Mouse (Mus musculus) kidney, adult 2 months (tissue): ENCODE measurements around the gene Trim46. TPM values are rescaled to one million over a fixed set of nuclear protein-coding genes. Genes with fewer than 3 reads are reported as not detected.

Experiments used
- DNase-seq: peaks from one replicate; pipeline ENCODE4 v3.0.0; 2021
- H3K27ac ChIP-seq: fragments of 200-500 bp; 2 replicates; pipeline ENCODE4 v1.5.1; 2012; ENCODE audit warnings: low read depth, low read length, control low read depth, inconsistent platforms; ENCODE audit not compliant: insufficient read depth
- H3K27me3 ChIP-seq: fragments of 200-500 bp; replicated peaks from 2 replicates; pipeline ENCODE4 v1.6.1; 2012; ENCODE audit warnings: mild to moderate bottlenecking, moderate library complexity, low read length, inconsistent platforms; ENCODE audit not compliant: control insufficient read depth, insufficient read depth
- H3K36me3 ChIP-seq: fragments of 200-500 bp; 2 replicates; pipeline ENCODE4 v1.6.1; 2012; ENCODE audit warnings: mild to moderate bottlenecking, moderate library complexity, low read length, inconsistent platforms; ENCODE audit not compliant: control insufficient read depth, insufficient read depth
- H3K4me1 ChIP-seq: fragments of 200-500 bp; 2 replicates; pipeline ENCODE4 v1.6.1; 2011; ENCODE audit warnings: low read length; ENCODE audit not compliant: control insufficient read depth, insufficient read depth
- H3K4me3 ChIP-seq: fragments of 200-500 bp; 2 replicates; pipeline ENCODE4 v1.5.1; 2011; ENCODE audit warnings: mild to moderate bottlenecking, low read depth, low read length, control low read depth; ENCODE audit not compliant: insufficient read depth
- CTCF ChIP-seq: fragments of 200-500 bp; conservative IDR thresholded peaks from 2 replicates; pipeline ENCODE4 v1.5.1; 2011; ENCODE audit warnings: low read depth, mild to moderate bottlenecking, control low read depth, low read length, moderate library complexity, mixed read lengths; ENCODE audit not compliant: insufficient read depth, insufficient read length
- POLR2A ChIP-seq: fragments of 200-500 bp; IDR thresholded peaks from one replicate; pipeline ENCODE4 v1.6.1; 2011; ENCODE audit warnings: low read depth, low read length, control low read depth
- WGBS: fragments of 180-500 bp; shearing (Covaris S2); methylation state at CpG from one replicate; pipeline ENCODE4 v1.1.7; 2018; 5-methylcytosine and 5-hydroxymethylcytosine counted together
- polyA plus RNA-seq: library from polyadenylated mRNA; depleted of rRNA; stranded (reverse); fragments of >200 nt; gene quantifications from 2 replicates; pipeline ENCODE4 v1.2.3, GENCODE M21; 2012

Gene Trim46
- polyA plus RNA-seq, 1 experiment: 9.1 TPM

- H3K36me3 ChIP-seq: no peaks in the 10 kb centered on the region
- no peaks in the 10 kb centered on the region for H3K27me3 ChIP-seq
- H3K4me1 ChIP-seq: peaks cover 14% of the 10 kb centered on the region
- H3K27ac ChIP-seq: peak overlapping the region; percentile 64
- H3K4me3 ChIP-seq: no peak overlapping the region
- DNase-seq: peak; percentile 52
- TF ChIP-seq CTCF (no peak), POLR2A (no peak)
- WGBS: 59% methylated on average over 5 of the region's 5 CpGs
Measured at GRCm38 (mm10) chr3:89287286-89287685, 41.2 kb upstream of the Trim46 start.

- DNase-seq: no peak
- WGBS: 82% methylated on average over 2 of the region's 2 CpGs
- TF ChIP-seq CTCF (no peak), POLR2A (no peak)
- no peak overlapping the region for H3K4me3 ChIP-seq
- no peaks in the 10 kb centered on the region for H3K36me3 ChIP-seq
- H3K27me3 ChIP-seq: no peaks in the 10 kb centered on the region
- H3K27ac ChIP-seq: no peak overlapping the region
- H3K4me1 ChIP-seq: peaks cover 18% of the 10 kb centered on the region
Measured at GRCm38 (mm10) chr3:89285526-89285925, 39.4 kb upstream of the Trim46 start.

GRCm38 (mm10) chr3:89284261-89284660 lies 38.2 kb upstream of the Trim46 start:
- Histone ChIP-seq H3K4me1 (peaks cover 21% of the 10 kb centered on the region), H3K27me3 (no peaks in the 10 kb centered on the region), H3K4me3 (no peak overlapping the region), H3K36me3 (no peaks in the 10 kb centered on the region), H3K27ac (no peak overlapping the region)
- WGBS: 68% methylated on average over 3 of the region's 3 CpGs
- no peak for TF ChIP-seq POLR2A
- TF ChIP-seq CTCF: no peak
- no peak for DNase-seq

GRCm38 (mm10) chr3:89282291-89282643 lies 36.2 kb upstream of the Trim46 start:
- H3K27ac ChIP-seq: no peak overlapping the region
- TF ChIP-seq POLR2A (no peak), CTCF (no peak)
- no peaks in the 10 kb centered on the region for H3K27me3 ChIP-seq
- no peak overlapping the region for H3K4me3 ChIP-seq
- peaks cover 7% of the 10 kb centered on the region; the same call in 1 of the 2 replicates for H3K4me1 ChIP-seq
- no peaks in the 10 kb centered on the region for H3K36me3 ChIP-seq
- 13% methylated on average over 4 of the region's 4 CpGs for WGBS
- DNase-seq: no peak

- peak overlapping the region; percentile 85 for H3K27ac ChIP-seq
- H3K27me3 ChIP-seq: no peaks in the 10 kb centered on the region
- H3K4me3 ChIP-seq: peak overlapping the region; percentile 82; the same call in 1 of the 2 replicates
- DNase-seq: peak; percentile 93
- 14% methylated on average over 20 of the region's 20 CpGs for WGBS
- peaks cover 7% of the 10 kb centered on the region; the same call in 1 of the 2 replicates for H3K4me1 ChIP-seq
- H3K36me3 ChIP-seq: no peaks in the 10 kb centered on the region
- TF ChIP-seq POLR2A (no peak), CTCF (peak; percentile 96)
Measured at GRCm38 (mm10) chr3:89281579-89282290, 35.6 kb upstream of the Trim46 start.

- no peaks in the 10 kb centered on the region; the same call in 1 of the 2 replicates for H3K36me3 ChIP-seq
- TF ChIP-seq POLR2A (no peak), CTCF (0 out of 2 replicates have a peak, but pooled peaks have one; percentile 29)
- H3K4me3 ChIP-seq: peak within 1 kb of the TSS; percentile 82
- DNase-seq: peak; percentile 93
- WGBS: under 1% methylated on average over 52 of the region's 52 CpGs
- H3K27ac ChIP-seq: peak within 1 kb of the TSS; percentile 85
- no peaks in the 10 kb centered on the region for H3K27me3 ChIP-seq
- H3K4me1 ChIP-seq: peaks cover 12% of the 10 kb centered on the region; the same call in 1 of the 2 replicates
Measured at GRCm38 (mm10) chr3:89280606-89281511, 34.8 kb upstream of the Trim46 start, which contains the start of gene Efna1. TSS of gene Efna1 (minus strand) at chr3:89281142.

GRCm38 (mm10) chr3:89280050-89280605 lies 34.0 kb upstream of the Trim46 start:
- peak overlapping the region; percentile 82 for H3K4me3 ChIP-seq
- no peak for TF ChIP-seq POLR2A

More at GRCm38 (mm10) chr3:89280050-89280605, 34.0 kb upstream of the Trim46 start:
- Histone ChIP-seq H3K27me3 (no peaks in the 10 kb centered on the region), H3K27ac (peak overlapping the region; percentile 89), H3K36me3 (peaks cover 1% of the 10 kb centered on the region; the same call in 1 of the 2 replicates), H3K4me1 (peaks cover 18% of the 10 kb centered on the region; the same call in 1 of the 2 replicates)
- WGBS: 1% methylated on average over 29 of the region's 29 CpGs
- DNase-seq: peak; percentile 71
